Mouse (Mus musculus) urinary bladder, adult 18-20 months (tissue): ENCODE measurements at regions not wholly inside any gene's neighbourhood (a gene's known extent, or its start where the extent isn't known, plus 50 kb on each side); places are given as distances from the start of the nearest gene placed in this dataset.
"Not testable (repeated sequence)": the region's sequence is repeated elsewhere in the genome, so short reads cannot be mapped to it uniquely, and the experiment has no call there.

Source experiments
- DNase-seq, 2 experiments: peaks; one replicate each; pipeline ENCODE4 v3.0.0; 2022; ENCODE audit warnings: low spot score in 2 of 2, mixed read lengths in 2 of 2

DNA sequence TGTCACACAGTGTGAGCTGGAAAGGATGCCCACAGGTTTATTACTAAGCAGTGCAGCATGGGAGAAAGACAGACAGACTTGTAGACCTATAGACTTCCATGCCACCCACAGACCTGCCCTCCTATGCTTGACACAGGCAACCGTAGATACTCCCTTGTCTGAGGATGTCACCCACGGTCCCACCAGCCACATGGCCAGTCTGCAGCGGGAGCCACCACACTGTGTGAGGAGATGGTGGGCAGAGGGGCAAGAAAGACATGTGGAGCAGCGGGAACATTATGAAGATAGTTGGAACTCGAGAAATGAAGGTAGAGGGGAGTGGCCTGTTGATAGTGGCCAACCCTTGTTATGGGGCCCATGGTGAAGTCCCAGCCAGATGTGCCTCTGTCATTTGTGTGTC is 244.0 kb upstream of the Tusc1 start:
- DNase-seq, result no peak

DNA sequence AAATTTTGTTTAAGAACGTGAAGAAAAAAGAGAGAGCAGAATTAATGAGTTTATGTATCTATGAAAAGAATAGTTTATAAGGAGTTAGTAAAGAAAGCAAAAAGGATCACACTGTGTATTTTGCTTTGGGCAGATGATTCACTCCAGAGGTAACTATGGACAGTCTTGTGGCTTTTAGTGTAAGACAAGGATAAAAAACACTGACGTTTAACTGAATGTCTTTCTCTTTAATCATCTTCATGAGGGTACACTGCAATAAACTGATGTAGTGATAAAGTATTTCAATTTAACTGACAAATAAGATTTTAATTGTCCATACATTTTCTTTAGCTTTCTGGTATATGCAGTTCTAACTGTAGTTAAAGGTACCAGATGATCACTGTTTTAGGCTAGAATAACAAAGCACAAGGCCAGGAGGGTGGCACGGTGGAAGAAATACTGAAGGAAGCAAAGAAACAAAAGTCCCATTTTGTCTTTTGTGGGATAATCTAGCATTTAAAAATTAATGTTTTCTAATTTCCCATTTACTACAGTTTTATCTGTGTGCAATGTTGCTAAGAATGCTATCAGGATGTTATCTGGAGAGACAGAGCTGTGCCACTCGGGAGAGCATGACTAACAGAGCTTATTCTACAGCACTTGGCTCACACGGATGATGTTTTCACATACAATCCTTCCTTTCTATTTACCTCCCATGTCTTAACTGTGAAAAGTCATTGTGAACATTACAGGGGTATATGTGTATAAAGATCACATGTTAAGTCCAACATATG is 232.4 kb upstream of the Tusc1 start:
- no peak for DNase-seq

GRCm38 (mm10) chr4:93555787-93556760 is 220.8 kb upstream of the Tusc1 start:
- no peak for DNase-seq

GRCm38 (mm10) chr4:93555181-93555580 is 219.9 kb upstream of the Tusc1 start:
- DNase-seq, result not testable (repeated sequence)

DNA sequence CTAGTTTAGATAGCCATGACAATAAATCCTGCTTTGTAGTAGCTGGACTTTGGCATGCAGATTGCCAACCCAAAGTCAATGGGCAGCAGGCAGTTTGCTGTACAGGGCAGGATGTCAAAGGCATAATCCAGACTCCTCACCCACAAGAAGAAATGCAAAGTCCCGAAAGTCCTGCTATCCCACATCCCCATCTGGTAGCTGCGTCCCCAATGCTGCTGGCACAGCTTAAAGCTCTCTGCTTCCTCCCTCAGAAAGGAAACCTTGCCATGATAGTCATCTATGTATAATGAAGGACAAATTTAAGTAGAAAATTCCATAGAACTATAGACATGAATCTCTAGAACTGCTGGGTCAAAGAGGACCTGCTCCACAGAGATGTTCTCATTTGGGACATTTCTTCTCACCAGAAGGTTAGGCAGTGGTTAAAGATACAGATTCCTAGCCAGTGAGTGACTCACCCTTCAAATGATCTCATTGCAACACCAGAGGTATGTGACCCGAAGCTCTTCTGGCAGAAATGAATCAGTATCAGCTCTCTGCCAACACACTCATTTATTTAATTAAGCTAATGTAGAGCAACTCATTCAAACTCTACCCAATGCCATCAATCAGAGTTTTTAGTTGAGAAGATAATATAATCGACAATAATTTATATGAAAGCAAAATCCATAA is 217.3 kb upstream of the Tusc1 start:
- peak in 1 of 2 experiments; percentile 6 for DNase-seq

GRCm38 (mm10) chr4:93551086-93551485 is 215.8 kb upstream of the Tusc1 start:
- peak in 1 of 2 experiments; percentile 45 for DNase-seq

GRCm38 (mm10) chr4:93540588-93540987 is 205.3 kb upstream of the Tusc1 start:
- no peak for DNase-seq

DNA sequence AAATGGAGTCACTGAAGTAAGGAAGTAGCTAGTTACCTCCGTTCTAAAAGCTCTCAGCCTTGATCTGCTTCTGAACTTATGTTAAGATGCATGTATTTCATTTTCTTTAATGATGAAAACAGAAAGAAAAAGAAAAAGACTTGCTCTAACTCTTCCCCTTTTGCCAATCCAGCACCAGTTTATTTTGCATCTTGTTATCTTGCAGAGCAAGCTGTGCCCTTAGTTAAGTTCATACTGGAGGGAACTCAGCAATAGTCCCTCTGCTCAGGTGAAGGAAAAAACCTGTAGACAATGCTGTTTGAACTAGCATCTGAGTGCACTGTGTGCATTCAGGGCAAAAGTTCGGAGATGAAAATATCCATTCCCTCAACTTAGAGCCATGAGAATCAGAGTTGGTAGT is 192.1 kb upstream of the Tusc1 start:
- DNase-seq, result no peak

DNA sequence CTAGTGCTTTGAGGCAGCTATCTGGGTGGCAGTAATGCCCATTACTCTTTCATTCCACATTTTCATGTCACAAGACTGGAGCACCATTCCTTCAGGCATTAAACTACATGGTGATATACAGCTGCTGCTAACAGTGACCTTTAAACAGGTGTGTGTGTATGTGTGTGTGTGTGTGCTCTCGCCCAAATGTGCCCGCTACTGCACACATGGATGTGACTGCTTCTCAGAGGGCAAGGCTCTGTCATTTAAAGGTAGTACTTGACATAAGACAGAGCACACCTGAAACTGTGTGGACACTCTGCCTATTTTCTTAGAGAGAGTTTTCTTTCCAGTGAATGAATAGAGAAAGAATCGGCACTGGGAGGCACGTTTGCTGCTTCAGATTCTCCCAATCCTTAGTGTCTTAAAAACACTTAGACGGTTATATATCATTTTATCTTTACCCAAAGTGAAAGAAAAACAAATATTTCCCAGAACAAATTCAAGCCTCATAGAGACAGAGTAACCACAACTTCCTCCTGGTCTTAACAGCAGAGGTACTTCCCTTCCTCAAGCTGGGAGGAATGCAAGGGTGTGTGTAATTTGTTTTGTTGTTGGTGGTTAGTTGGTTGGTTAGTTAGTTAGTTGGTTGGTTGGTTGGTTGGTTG is 185.3 kb upstream of the Tusc1 start:
- DNase-seq, result no peak

DNA sequence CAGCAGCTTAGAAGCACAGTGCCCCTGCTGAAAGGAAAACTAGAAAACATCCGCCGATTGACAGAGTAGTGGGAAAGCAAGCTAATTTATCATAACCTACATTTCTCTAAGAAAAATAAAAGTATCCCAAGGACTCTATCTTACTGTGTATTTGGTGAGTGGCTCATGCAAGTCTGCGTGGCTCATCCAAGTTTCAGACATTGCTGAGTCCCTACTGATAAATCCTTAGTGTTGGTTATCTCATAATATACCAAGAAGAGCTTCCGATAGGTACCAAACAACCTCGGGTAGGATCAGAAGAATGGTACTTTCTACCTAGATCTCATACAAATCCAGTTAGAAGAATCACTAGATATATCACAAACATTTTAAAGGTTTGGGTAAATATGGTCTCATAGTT is 183.6 kb upstream of the Tusc1 start:
- no peak for DNase-seq

GRCm38 (mm10) chr4:93510771-93511170 is 175.5 kb upstream of the Tusc1 start:
- no peak for DNase-seq

- DNase-seq, result no peak
Measured at GRCm38 (mm10) chr4:93496871-93497270, 161.6 kb upstream of the Tusc1 start.

GRCm38 (mm10) chr4:93494319-93494718 is 159.0 kb upstream of the Tusc1 start:
- no peak for DNase-seq

DNA sequence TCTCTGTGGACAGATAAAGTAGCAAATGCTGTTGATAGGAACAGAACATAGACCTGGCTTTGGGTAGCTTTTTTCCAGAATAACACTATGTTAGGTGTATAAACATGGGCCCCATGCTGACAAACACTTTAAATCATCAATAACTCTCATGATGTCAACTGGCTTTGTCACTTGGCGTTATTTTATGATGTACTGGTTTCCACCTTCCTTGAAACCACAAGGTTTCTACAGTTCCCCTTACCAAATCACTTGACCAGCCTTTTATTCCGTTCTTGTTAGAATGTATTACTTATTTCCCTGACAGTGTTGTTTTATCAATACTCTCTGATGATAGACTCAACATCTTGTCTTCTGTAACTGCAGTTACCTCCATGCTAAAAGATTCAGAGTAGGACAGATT is 158.6 kb upstream of the Tusc1 start:
- no peak for DNase-seq

- DNase-seq, result no peak
Measured at GRCm38 (mm10) chr4:93493326-93493725, 158.0 kb upstream of the Tusc1 start.

DNA sequence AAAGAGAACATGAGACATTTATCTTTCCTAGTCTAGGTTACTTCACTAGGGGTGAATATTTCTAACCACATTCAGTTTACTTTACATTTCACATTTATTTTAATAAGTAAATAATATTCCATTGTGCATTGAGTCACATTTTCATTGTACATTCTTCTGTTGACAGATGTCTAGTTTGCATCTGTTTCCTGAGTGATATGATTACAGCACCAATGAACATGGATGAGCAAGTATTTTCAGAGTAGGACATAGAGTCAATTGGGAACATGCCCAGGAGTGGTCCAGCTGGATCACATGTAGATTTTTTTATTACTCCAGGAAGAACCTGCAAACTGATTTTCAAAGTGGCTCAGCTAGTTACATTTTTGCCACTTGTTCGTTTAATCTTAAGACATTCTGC is 153.3 kb upstream of the Tusc1 start:
- DNase-seq, result no peak

DNA sequence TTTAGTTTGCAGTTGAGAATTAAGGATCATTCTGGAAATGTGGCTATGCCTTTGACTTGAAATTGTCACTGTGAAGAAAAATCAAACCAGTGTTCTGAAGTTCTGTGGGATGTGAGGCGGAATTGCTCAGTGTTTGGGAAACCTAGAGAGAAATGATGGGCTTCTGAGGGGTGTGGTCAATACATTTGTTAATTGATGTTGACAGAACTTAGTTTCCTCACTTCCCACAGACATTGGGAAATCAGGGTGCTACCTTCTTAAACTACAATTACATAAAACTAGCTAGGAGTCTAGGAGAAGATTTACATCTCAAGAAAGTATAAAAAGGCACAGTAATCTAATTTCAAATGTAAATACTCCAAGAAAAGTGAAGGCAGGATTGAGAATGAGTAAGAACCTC is 151.1 kb upstream of the Tusc1 start:
- no peak for DNase-seq

GRCm38 (mm10) chr4:93481247-93481646 is 145.9 kb upstream of the Tusc1 start:
- DNase-seq, result no peak

DNA sequence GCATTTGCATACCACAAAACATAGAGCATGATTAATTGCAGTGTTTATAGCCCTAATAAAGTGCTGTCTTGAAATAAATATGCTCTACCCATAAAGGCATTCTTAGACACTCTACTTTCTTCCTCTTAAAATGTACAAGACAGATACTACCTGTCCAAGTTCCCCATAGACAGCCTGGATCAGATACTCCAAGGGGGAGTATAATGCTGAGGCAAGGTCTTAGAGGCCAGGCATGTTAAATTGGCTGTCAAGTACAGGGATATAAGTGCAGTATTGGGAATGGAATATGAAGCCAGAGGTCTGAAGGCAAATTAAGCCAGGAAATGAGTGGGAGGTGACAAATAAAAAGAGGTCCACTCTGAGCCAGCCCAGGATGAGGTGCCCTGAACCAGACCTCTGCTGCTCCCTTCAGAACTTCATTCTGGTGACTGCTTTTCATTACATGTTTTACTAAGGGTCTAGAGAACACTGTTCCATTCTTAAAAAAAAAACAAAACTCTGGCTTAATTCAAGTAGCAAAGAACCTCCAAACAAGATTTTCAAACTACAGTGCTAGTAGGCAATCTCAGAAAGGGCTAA is 142.0 kb upstream of the Tusc1 start:
- DNase-seq, result no peak

DNA sequence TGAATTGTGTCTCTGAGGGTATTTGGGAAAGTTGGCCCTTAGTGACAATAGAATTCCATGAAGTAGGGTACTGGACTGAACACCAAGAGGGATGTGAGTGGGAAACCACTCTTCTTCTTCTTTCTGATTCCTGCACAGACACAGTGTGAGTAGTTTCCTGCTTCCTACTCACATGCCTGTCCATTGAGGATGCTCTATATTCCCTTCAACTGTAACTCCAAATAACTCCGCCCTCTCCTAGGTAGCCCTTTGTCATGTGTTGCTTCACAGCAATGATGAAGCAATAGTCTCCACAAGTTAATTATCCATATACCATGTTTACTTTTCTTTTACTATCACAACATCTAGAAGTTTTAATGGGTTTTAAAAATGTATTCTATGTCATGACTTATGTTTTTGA is 132.7 kb upstream of the Tusc1 start:
- DNase-seq, result no peak

- DNase-seq, result no peak
Measured at GRCm38 (mm10) chr4:93467424-93467823, 132.1 kb upstream of the Tusc1 start.
